ENCODE assay signal across 30 mouse cellular contexts in the genomic region with DNA sequence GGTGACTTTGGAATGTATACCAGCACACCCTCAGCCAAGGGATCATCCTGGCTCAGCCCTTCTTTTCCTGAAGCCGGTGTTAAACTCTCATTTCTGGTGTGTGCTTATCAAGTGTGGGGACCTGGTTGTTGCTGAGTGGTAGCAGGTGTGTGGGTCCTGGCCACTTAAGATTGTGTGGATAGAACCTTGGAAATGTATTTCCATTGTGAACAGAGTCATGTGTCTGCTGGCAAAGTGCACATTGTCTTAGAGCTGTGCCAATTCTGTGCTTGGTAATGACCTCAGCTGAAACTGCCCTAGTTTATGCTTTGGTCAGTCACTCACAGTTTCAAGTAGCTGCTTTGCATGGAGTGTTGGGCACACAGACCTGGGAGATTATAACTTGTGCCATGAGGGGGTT.
DNase-seq lines count a peak whose midpoint lies in the region; ATAC-seq lines count a peak whose summit lies in the region.
"Had no signal": no experiment of that assay in that cellular context is flagged by ENCODE, and none has a peak within 500 bp of the region (broad histone marks: within the 10 kb centered on the region; RNA-seq: fewer than 3 reads in every experiment).

No protein-coding gene starts in this region.

- peaks cover 9% of the 10 kb centered on the region for H3K4me1 ChIP-seq in midbrain, embryonic 11.5 days (ENCODE audit: control insufficient read depth, insufficient read depth, low read length)
- peaks cover 14% of the 10 kb centered on the region for H3K4me1 ChIP-seq in midbrain, embryonic 15.5 days
- H3K4me1 ChIP-seq in limb, embryonic 10.5 days, result peaks cover 19% of the 10 kb centered on the region
- H3K4me1 ChIP-seq: liver, embryonic 15.5 days had no signal

- DNase-seq in cerebellum, adult 18-20 months, result peak; percentile 31 to 33
- DNase-seq in cerebellum, adult 8-10 months, result no peak
- peak; percentile 65 for DNase-seq in midbrain, embryonic 11.5 days (ENCODE audit: low spot score, missing footprints)
- DNase-seq in cerebellum, adult 9-11 months, result peak; percentile 33
- DNase-seq in limb, embryonic 10.5 days (ENCODE audit: low spot score), result no peak
- no peak for DNase-seq in thymus, postnatal 14 days
- DNase-seq: adrenal gland, postnatal 14 days; B cell, adult 2 months; gastrocnemius, postnatal 10 days; heart, postnatal 10 days; kidney, adult 8-10 months; kidney, postnatal 14 days; layer of hippocampus, postnatal 36 days; right cerebral cortex, postnatal 14 days; thymus, adult 2 months had no signal

- no peak overlapping the region for H3K9ac ChIP-seq in midbrain, embryonic 11.5 days (ENCODE audit: low read length)
- no peak overlapping the region for H3K9ac ChIP-seq in midbrain, embryonic 15.5 days
- H3K9ac ChIP-seq: embryonic facial prominence, embryonic 15.5 days; forebrain, embryonic 15.5 days; heart, embryonic 12.5 days; intestine, embryonic 15.5 days; liver, embryonic 15.5 days; lung, embryonic 15.5 days; midbrain, embryonic 13.5 days; neural tube, embryonic 12.5 days had no signal

- no peak overlapping the region for H3K4me3 ChIP-seq in midbrain, embryonic 11.5 days (ENCODE audit: low read depth, low read length)
- H3K4me3 ChIP-seq in midbrain, embryonic 15.5 days, result no peak overlapping the region
- H3K4me3 ChIP-seq in limb, embryonic 10.5 days, result no peak overlapping the region
- H3K4me3 ChIP-seq: embryonic facial prominence, embryonic 15.5 days; forebrain, embryonic 15.5 days; heart, embryonic 12.5 days; hindbrain, embryonic 10.5 days; intestine, embryonic 15.5 days; liver, embryonic 15.5 days; lung, embryonic 15.5 days; midbrain, embryonic 13.5 days; neural tube, embryonic 12.5 days had no signal

- 92% methylated on average over 1 of the region's 1 CpGs for WGBS in midbrain, embryonic 11.5 days
- 87% methylated on average over 1 of the region's 1 CpGs for WGBS in midbrain, embryonic 15.5 days
- WGBS in limb, embryonic 10.5 days, result 92% methylated on average over 1 of the region's 1 CpGs

- H3K9me3 ChIP-seq in midbrain, embryonic 11.5 days (ENCODE audit: control insufficient read depth, low read length), result no peaks in the 10 kb centered on the region
- H3K9me3 ChIP-seq in midbrain, embryonic 15.5 days, result no peaks in the 10 kb centered on the region
- no peaks in the 10 kb centered on the region for H3K9me3 ChIP-seq in limb, embryonic 10.5 days (replicated peaks)
- H3K9me3 ChIP-seq: embryonic facial prominence, embryonic 15.5 days; forebrain, embryonic 15.5 days; G1E; heart, embryonic 12.5 days; hindbrain, embryonic 10.5 days; intestine, embryonic 15.5 days; liver, embryonic 15.5 days; lung, embryonic 15.5 days; midbrain, embryonic 13.5 days; neural tube, embryonic 12.5 days had no signal

- H3K4me2 ChIP-seq in midbrain, embryonic 11.5 days, result no peak overlapping the region
- no peak overlapping the region for H3K4me2 ChIP-seq in midbrain, embryonic 15.5 days
- H3K4me2 ChIP-seq: embryonic facial prominence, embryonic 15.5 days; forebrain, embryonic 15.5 days; heart, embryonic 12.5 days; intestine, embryonic 15.5 days; liver, embryonic 15.5 days; lung, embryonic 15.5 days; midbrain, embryonic 13.5 days; neural tube, embryonic 12.5 days had no signal

- H3K27ac ChIP-seq in midbrain, embryonic 11.5 days (ENCODE audit: low read depth, low read length), result no peak overlapping the region
- H3K27ac ChIP-seq in midbrain, embryonic 15.5 days, result no peak overlapping the region
- no peak overlapping the region for H3K27ac ChIP-seq in limb, embryonic 10.5 days
- H3K27ac ChIP-seq: embryonic facial prominence, embryonic 15.5 days; forebrain, embryonic 15.5 days; hindbrain, embryonic 10.5 days; intestine, embryonic 15.5 days; liver, embryonic 15.5 days; lung, embryonic 15.5 days; midbrain, embryonic 13.5 days; neural tube, embryonic 12.5 days; stomach, postnatal 0 days had no signal

- H3K36me3 ChIP-seq in midbrain, embryonic 11.5 days (ENCODE audit: control insufficient read depth, insufficient read depth, low read length), result no peaks in the 10 kb centered on the region
- no peaks in the 10 kb centered on the region for H3K36me3 ChIP-seq in midbrain, embryonic 15.5 days (replicated peaks)
- no peaks in the 10 kb centered on the region for H3K36me3 ChIP-seq in limb, embryonic 10.5 days
- H3K36me3 ChIP-seq: embryonic facial prominence, embryonic 15.5 days; forebrain, embryonic 15.5 days; G1E; heart, embryonic 12.5 days; hindbrain, embryonic 10.5 days; intestine, embryonic 15.5 days; liver, embryonic 15.5 days; lung, embryonic 15.5 days; neural tube, embryonic 12.5 days had no signal

- no peak for ATAC-seq in midbrain, embryonic 11.5 days (ENCODE audit: low FRiP score)
- no peak for ATAC-seq in midbrain, embryonic 15.5 days (replicated peaks)
- ATAC-seq: forebrain, embryonic 15.5 days; hindbrain, embryonic 16.5 days; intestine, embryonic 15.5 days; midbrain, embryonic 13.5 days; Patski had no signal

- no peaks in the 10 kb centered on the region for H3K27me3 ChIP-seq in midbrain, embryonic 11.5 days (ENCODE audit: control insufficient read depth, insufficient read depth, low read length)
- no peaks in the 10 kb centered on the region for H3K27me3 ChIP-seq in midbrain, embryonic 15.5 days (replicated peaks)
- no peaks in the 10 kb centered on the region for H3K27me3 ChIP-seq in limb, embryonic 10.5 days (ENCODE audit: low read depth, poor library complexity, severe bottlenecking)
- H3K27me3 ChIP-seq: CH12.LX; embryonic facial prominence, embryonic 15.5 days; forebrain, embryonic 15.5 days; heart, embryonic 12.5 days; intestine, embryonic 15.5 days; liver, embryonic 15.5 days; lung, embryonic 15.5 days; midbrain, embryonic 13.5 days; neural tube, embryonic 12.5 days; Patski had no signal

Comparison
In these comparisons a context has a peak if more than half of its experiments do, and no peak if none do; other contexts are left out.
1. DNase-seq: peak in cerebellum, adult 18-20 months (2 of 2), midbrain, embryonic 11.5 days (single experiment) and cerebellum, adult 9-11 months (single experiment); none in cerebellum, adult 8-10 months (single experiment), limb, embryonic 10.5 days (single experiment) and thymus, postnatal 14 days (single experiment).